Mouse (Mus musculus): ENCODE data around the gene Draxin. TPM values are rescaled to one million over a fixed set of nuclear protein-coding genes. Genes with fewer than 3 reads are reported as not detected.
A peak's percentile ranks its signal among the peaks of the same experiment; 100 is the strongest.

Draxin gene
- polyA plus RNA-seq, 1 experiment from 2014 or later = 0.03 TPM

- no peak overlapping the region for H3K27ac ChIP-seq (ENCODE audit: low read depth, low read length)
- no peak for TF ChIP-seq CTCF (IDR thresholded peaks at IDR 0.05; ENCODE audit: low read depth)
- no peaks in the 10 kb centered on the region for H3K9me3 ChIP-seq (ENCODE audit: control insufficient read depth)
- whole genome bisulfite sequencing = 47% methylated on average over 10 of the region's 10 CpGs
- no peak for ATAC-seq
- H3K27me3 ChIP-seq (replicated peaks; ENCODE audit: control insufficient read depth, insufficient read depth, low read length) = no peaks in the 10 kb centered on the region
- H3K4me3 ChIP-seq (ENCODE audit: low read depth, low read length) = no peak overlapping the region
- peaks cover 15% of the 10 kb centered on the region for H3K36me3 ChIP-seq (ENCODE audit: control insufficient read depth, insufficient read depth)
- H3K9ac ChIP-seq (ENCODE audit: low read depth, low read length) = no peak overlapping the region
- H3K4me1 ChIP-seq (replicated peaks; ENCODE audit: control insufficient read depth, insufficient read depth, low read length) = 0 out of 2 replicates have a peak, but pooled peaks cover 4% of the 10 kb centered on the region
- H3K4me2 ChIP-seq (replicated peaks; ENCODE audit: low read depth) = no peak overlapping the region
These were observed 45.2 kb downstream of the Draxin start for GRCm38 (mm10) chr4:148085131-148085906.

- Histone ChIP-seq H3K4me2 (replicated peaks; ENCODE audit: low read depth) (no peak overlapping the region), H3K4me3 (ENCODE audit: low read depth, low read length) (no peak overlapping the region), H3K27me3 (replicated peaks; ENCODE audit: control insufficient read depth, insufficient read depth, low read length) (no peaks in the 10 kb centered on the region), H3K4me1 (replicated peaks; ENCODE audit: control insufficient read depth, insufficient read depth, low read length) (0 out of 2 replicates have a peak, but pooled peaks cover 4% of the 10 kb centered on the region), H3K9ac (ENCODE audit: low read depth, low read length) (no peak overlapping the region), H3K27ac (ENCODE audit: low read depth, low read length) (no peak overlapping the region), H3K9me3 (ENCODE audit: control insufficient read depth) (no peaks in the 10 kb centered on the region), H3K36me3 (ENCODE audit: control insufficient read depth, insufficient read depth) (peaks cover 23% of the 10 kb centered on the region)
- no peak for ATAC-seq
- no peak for TF ChIP-seq CTCF (IDR thresholded peaks at IDR 0.05; ENCODE audit: low read depth)
- 27% methylated on average over 8 of the region's 8 CpGs for WGBS
These were observed 46.2 kb downstream of the Draxin start for GRCm38 (mm10) chr4:148084261-148084714.

- Histone ChIP-seq H3K27ac (ENCODE audit: low read depth, low read length) (no peak overlapping the region), H3K36me3 (ENCODE audit: control insufficient read depth, insufficient read depth) (peaks cover 23% of the 10 kb centered on the region), H3K4me1 (replicated peaks; ENCODE audit: control insufficient read depth, insufficient read depth, low read length) (0 out of 2 replicates have a peak, but pooled peaks cover 4% of the 10 kb centered on the region), H3K4me2 (replicated peaks; ENCODE audit: low read depth) (no peak overlapping the region), H3K4me3 (ENCODE audit: low read depth, low read length) (no peak overlapping the region), H3K9ac (ENCODE audit: low read depth, low read length) (no peak overlapping the region), H3K9me3 (ENCODE audit: control insufficient read depth) (no peaks in the 10 kb centered on the region), H3K27me3 (replicated peaks; ENCODE audit: control insufficient read depth, insufficient read depth, low read length) (no peaks in the 10 kb centered on the region)
- no peak for ATAC-seq
- 68% methylated on average over 21 of the region's 21 CpGs for WGBS
- no peak for TF ChIP-seq CTCF (IDR thresholded peaks at IDR 0.05; ENCODE audit: low read depth)
These were observed 47.2 kb downstream of the Draxin start for GRCm38 (mm10) chr4:148083176-148083899.

GRCm38 (mm10) chr4:148082257-148083044 lies 48.0 kb downstream of the Draxin start:
- Histone ChIP-seq H3K36me3 (ENCODE audit: control insufficient read depth, insufficient read depth) (peaks cover 23% of the 10 kb centered on the region), H3K27ac (ENCODE audit: low read depth, low read length) (no peak overlapping the region), H3K27me3 (replicated peaks; ENCODE audit: control insufficient read depth, insufficient read depth, low read length) (no peaks in the 10 kb centered on the region), H3K9ac (ENCODE audit: low read depth, low read length) (no peak overlapping the region), H3K4me1 (replicated peaks; ENCODE audit: control insufficient read depth, insufficient read depth, low read length) (0 out of 2 replicates have a peak, but pooled peaks cover 4% of the 10 kb centered on the region), H3K4me3 (ENCODE audit: low read depth, low read length) (no peak overlapping the region), H3K4me2 (replicated peaks; ENCODE audit: low read depth) (no peak overlapping the region), H3K9me3 (ENCODE audit: control insufficient read depth) (no peaks in the 10 kb centered on the region)
- ATAC-seq = no peak
- peak; percentile 79 for TF ChIP-seq CTCF (IDR thresholded peaks at IDR 0.05; ENCODE audit: low read depth)
- 53% methylated on average over 12 of the region's 12 CpGs for WGBS

- Histone ChIP-seq H3K4me2 (replicated peaks; ENCODE audit: low read depth) (no peak overlapping the region), H3K27ac (ENCODE audit: low read depth, low read length) (no peak overlapping the region), H3K27me3 (replicated peaks; ENCODE audit: control insufficient read depth, insufficient read depth, low read length) (no peaks in the 10 kb centered on the region), H3K4me3 (ENCODE audit: low read depth, low read length) (no peak overlapping the region), H3K4me1 (replicated peaks; ENCODE audit: control insufficient read depth, insufficient read depth, low read length) (0 out of 2 replicates have a peak, but pooled peaks cover 4% of the 10 kb centered on the region), H3K36me3 (ENCODE audit: control insufficient read depth, insufficient read depth) (peaks cover 23% of the 10 kb centered on the region), H3K9me3 (ENCODE audit: control insufficient read depth) (no peaks in the 10 kb centered on the region), H3K9ac (ENCODE audit: low read depth, low read length) (no peak overlapping the region)
- TF ChIP-seq CTCF (IDR thresholded peaks at IDR 0.05; ENCODE audit: low read depth) = no peak
- no peak for ATAC-seq
- 88% methylated on average over 10 of the region's 10 CpGs for WGBS
These were observed 49.3 kb downstream of the Draxin start for GRCm38 (mm10) chr4:148081201-148081600.

- Histone ChIP-seq H3K9ac (ENCODE audit: low read depth, low read length) (no peak overlapping the region), H3K9me3 (ENCODE audit: control insufficient read depth) (no peaks in the 10 kb centered on the region), H3K4me1 (replicated peaks; ENCODE audit: control insufficient read depth, insufficient read depth, low read length) (no peaks in the 10 kb centered on the region), H3K27ac (ENCODE audit: low read depth, low read length) (no peak overlapping the region), H3K4me2 (replicated peaks; ENCODE audit: low read depth) (no peak overlapping the region), H3K27me3 (replicated peaks; ENCODE audit: control insufficient read depth, insufficient read depth, low read length) (no peaks in the 10 kb centered on the region), H3K36me3 (ENCODE audit: control insufficient read depth, insufficient read depth) (peaks cover 23% of the 10 kb centered on the region), H3K4me3 (ENCODE audit: low read depth, low read length) (no peak overlapping the region)
- no peak for TF ChIP-seq CTCF (IDR thresholded peaks at IDR 0.05; ENCODE audit: low read depth)
- 94% methylated on average over 1 of the region's 1 CpGs for WGBS
- ATAC-seq = no peak
These were observed 49.9 kb downstream of the Draxin start for GRCm38 (mm10) chr4:148080597-148080973.

Measured in intestine, postnatal 0 days (tissue).